Mouse (Mus musculus) layer of hippocampus, postnatal 14 days (tissue): ENCODE results near the gene Dusp22. TPM values are rescaled to one million over a fixed set of nuclear protein-coding genes. Genes with fewer than 3 reads are reported as not detected.

ENCODE experiments used
- DNase-seq, 2 experiments: peaks; one replicate each; pipeline ENCODE4 v3.0.0; 2021 to 2022; ENCODE audit warnings: low spot score in 2 of 2, mixed read lengths in 1 of 2
- total RNA-seq, 2 experiments: library from RNA; stranded (reverse); gene quantifications; 2 replicates each; pipeline ENCODE4 v1.2.3; 2021

The Dusp22 gene
- total RNA-seq, 2 experiments from 2014 or later: 26.9 to 28.2 TPM

DNA sequence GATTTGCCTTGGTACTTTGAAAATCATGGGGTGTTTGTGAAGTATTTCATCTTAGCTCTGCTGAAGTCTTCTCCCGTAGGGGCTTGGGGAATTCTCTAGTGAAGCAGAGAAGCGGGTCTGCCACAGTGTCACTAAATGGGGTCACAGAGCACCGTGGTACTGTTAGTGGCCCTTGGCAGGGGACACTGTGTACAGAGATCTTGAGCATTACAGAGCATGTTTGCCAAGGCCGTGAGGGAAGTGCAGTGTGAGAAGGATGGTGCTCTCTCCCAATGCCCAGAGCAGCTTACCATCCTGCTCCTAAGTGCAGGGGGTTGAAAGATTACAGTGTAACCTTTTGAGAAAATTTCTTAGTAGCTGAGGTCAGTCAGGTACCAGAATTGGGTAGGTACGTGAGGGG lies 8.5 kb downstream of the Dusp22 start:
- no peak for DNase-seq

DNA sequence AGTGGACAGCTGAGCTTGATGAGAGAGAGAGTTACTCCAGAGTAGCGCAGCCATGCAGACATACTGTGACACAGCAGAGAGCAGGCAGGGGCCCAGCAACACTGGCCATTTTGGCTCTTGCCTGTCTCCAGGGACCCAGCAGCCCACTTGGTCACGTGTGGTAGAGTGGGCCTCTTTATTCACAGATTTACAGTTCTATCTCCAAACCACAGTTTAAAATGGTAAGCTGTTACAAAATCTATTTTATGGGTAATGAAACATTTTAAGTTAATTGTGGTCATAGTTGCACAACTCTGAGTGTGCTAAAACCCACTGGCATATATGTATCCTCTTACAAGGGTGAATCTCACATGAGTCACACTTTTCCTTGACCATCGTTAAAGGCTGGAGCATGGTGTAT lies 9.5 kb downstream of the Dusp22 start:
- no peak for DNase-seq

GRCm38 (mm10) chr13:30673878-30674277 lies 14.1 kb downstream of the Dusp22 start:
- DNase-seq: no peak

DNA sequence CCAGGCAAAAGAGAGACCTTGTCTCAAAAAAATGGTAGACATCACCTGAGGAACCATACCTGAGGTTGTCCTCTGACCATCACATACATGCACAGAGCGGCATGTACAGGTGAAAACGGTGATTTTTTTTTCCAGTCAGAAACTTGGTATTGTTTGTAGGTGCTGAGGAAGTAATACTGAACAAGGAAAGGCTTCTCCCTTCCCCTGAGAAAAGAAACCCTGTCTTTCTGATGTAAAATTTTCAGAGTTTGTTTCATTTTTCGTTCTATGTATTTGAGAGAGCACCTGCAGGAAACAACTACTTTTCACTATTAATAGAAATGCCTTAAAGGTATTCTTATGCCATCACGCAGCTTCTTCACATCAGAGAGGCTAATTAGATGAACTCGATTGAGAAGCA lies 19.0 kb downstream of the Dusp22 start:
- DNase-seq: no peak

DNA sequence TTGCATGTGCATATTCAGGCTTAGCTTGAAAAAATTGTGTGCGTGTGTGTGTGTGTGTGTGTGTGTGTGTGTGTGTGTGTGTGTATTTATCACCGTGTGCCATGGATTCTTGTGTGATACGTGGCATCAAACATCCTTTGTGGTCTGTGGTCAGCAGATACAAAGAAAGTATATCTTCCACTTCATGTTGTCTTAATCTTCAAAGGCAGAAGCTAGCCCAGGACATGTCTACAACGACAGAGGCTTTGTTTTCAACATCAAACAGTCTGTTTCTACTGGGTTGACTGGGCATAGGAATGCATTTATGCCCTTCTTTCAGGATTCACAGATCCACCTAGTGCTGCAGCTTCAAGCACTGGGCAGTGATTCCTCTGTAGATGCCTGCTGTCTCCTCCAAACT lies 22.1 kb downstream of the Dusp22 start:
- no peak for DNase-seq

- no peak for DNase-seq
Observed at GRCm38 (mm10) chr13:30682328-30682727, 22.5 kb downstream of the Dusp22 start.

DNA sequence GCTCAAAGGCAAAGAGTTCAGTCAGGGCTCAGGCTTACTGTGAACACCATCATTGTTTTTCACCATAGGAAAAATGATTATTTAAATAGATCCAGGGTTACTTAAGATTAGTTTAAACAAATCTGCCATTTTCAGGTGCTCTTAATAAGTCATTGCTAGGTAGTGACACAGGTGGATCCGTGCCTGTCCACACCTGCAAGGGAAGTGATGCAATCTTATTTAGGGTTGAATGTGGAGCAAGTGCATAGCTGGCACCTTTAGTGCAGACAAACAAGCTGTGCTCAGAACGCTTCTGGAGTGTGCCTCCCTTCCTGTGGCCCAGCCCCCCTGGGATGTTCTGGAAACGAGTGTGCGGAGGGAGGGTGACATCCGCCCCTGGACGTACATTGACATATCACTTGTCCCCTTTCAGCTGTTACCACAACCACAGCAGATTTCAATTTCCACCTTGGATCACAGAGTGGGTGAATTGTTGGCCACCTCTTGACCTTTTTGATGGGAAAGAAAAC lies 24.9 kb downstream of the Dusp22 start:
- no peak for DNase-seq

GRCm38 (mm10) chr13:30685957-30686356 lies 26.2 kb downstream of the Dusp22 start:
- no peak for DNase-seq

DNA sequence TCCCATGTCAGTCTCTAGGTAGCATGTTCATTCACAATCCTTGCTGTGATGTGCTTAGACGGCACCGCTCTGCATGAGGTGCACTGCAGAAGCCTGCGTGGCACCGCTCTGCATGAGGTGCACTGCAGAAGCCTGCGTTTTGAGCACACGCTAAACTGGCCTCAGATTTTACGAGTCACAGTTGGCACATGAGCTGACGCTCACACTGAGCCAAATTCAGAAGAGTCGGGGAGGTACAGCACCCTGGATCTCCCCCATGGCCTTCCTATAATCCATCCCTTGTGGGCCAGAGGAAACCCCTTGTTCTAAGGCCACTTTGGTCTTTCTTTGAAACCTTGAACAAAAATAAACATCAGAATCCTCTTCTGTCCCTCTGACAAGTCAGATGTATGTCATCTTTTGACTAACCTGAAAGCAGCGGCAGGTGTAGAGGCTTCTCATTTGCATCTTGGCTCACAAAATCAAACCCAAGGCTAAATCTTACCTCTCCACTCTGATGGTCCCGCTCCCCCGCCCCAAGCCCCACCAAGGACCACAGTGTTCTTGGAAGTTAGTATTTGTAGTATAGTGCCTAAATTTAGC lies 28.3 kb downstream of the Dusp22 start:
- DNase-seq: no peak

GRCm38 (mm10) chr13:30689475-30689874 lies 29.7 kb downstream of the Dusp22 start:
- no peak for DNase-seq

- DNase-seq: no peak
Observed at GRCm38 (mm10) chr13:30691441-30692292, 31.9 kb downstream of the Dusp22 start.

DNA sequence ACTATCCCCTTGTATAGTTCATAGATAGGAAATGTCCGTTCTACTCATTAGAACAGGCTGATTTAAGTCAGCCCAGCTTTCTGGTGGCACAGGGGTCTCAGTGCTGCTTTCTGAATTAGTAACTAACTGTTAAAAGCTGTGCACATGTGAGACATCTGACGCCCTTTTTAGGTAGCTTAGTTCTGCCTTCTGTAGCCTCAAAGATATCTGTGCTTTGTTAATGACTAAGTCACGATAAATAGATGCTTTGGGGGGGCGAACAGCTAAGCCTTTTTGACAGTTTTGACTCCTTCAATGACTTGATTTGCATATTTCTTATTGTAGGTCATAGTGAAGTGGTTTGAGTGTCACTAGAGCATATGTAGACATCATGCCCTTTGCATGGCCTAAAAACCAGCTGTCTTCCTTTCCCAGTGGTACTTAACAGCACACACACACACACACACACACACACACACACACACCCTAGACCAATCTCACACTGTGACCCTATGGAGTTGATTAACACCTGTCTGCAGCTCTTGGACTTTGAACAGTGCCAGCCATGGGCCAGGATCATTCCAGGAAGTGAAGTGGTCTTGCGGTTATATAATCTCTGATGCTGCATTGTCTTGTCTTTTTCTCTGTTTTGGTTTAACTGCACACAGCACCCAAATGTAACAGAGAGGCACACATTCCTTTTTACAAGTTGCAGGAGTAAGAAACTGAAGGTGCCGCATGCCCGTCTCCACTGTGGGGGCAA lies 33.0 kb downstream of the Dusp22 start:
- no peak for DNase-seq

GRCm38 (mm10) chr13:30695232-30695631 lies 35.4 kb downstream of the Dusp22 start:
- no peak for DNase-seq

GRCm38 (mm10) chr13:30695890-30696289 lies 36.1 kb downstream of the Dusp22 start:
- no peak for DNase-seq

- no peak for DNase-seq
Observed at GRCm38 (mm10) chr13:30697880-30698279, 38.1 kb downstream of the Dusp22 start.

DNA sequence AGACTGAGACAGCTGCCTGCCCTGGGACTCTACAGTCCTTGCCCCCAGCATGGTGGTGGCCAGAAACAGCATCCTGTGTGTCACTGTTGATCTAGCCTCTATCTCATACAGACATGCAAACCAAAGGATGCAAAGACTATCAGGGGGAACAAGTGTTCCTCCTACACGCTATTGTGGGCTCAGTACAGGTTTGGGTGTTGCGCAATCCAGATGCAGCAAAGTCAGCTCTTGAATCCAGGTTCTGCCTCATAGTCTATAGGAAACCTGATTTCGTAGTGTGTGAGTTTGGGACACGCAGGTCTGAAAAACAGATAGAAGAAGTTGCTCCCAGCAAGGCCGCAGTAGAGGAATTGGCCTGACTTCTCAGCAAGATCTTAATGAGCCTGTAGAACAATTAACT lies 42.9 kb downstream of the Dusp22 start:
- DNase-seq: no peak

GRCm38 (mm10) chr13:30704246-30705095 lies 44.7 kb downstream of the Dusp22 start:
- DNase-seq: no peak

- no peak for DNase-seq
Observed at GRCm38 (mm10) chr13:30711066-30711465, 51.3 kb downstream of the Dusp22 start.

DNA sequence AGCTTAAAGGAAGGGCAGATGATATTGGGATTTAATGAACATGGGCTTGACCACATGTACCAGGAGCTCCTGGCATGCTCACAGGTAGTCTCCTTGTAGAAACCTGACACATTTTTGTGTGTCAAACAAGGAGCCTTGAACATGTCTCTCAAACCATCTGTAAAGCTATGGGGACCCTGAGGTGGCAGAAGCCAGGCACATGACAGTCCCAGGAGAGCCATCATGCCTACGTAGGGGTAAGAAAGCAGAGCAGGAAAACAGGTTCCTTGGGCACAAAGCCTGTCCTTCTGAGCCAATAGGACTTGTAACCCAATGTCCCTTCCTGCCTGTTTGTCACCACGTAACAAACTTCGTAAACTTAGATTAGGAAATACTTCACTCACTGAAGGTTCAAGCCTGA lies 51.9 kb downstream of the Dusp22 start:
- no peak for DNase-seq

DNA sequence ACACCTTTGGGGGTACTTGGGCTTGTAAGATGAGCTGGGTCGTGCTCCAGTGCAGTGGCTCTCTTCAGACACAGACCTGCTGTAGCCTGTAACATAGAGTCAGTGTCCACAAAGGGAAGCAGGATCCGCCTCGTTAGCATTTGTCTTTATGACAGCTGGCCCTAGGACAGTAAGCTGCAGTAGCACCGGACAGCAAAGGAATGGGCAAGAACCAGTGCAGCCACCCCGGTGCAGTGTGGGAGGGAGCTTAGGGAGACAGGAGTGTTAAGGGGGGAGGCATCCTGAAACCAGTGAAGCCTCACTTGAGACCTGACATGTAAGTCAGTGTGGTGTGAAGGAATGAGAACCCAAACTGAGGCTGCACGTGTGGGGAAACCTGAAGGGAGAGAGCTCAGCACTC lies 52.5 kb downstream of the Dusp22 start:
- no peak for DNase-seq

DNA sequence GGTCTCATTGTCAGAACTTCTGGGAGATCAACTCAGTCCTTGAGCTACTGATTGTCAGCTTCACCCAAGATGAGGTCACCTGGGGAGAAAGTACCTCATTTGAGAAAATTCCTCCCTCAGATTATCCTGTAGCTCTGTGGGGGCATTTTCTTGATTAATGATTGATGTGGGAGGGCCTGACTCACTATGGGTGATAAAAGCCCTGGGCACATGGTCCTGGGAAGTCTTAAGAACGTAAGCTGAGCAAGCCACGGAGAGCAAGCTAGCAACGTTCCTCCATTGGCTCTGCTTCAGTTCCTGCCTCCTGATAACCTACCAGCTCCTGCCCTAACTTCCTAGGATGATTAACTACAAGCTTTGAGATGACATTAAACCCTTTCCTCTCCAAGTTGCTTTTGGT lies 53.8 kb downstream of the Dusp22 start:
- DNase-seq: no peak
